Mouse (Mus musculus): ENCODE measurements around the gene Cldn20. TPM values are rescaled to one million over a fixed set of nuclear protein-coding genes. Genes with fewer than 3 reads are reported as not detected.

The Cldn20 gene
- total and polyA plus RNA-seq, 3 experiments: 0.37 TPM; not detected in 2

DNA sequence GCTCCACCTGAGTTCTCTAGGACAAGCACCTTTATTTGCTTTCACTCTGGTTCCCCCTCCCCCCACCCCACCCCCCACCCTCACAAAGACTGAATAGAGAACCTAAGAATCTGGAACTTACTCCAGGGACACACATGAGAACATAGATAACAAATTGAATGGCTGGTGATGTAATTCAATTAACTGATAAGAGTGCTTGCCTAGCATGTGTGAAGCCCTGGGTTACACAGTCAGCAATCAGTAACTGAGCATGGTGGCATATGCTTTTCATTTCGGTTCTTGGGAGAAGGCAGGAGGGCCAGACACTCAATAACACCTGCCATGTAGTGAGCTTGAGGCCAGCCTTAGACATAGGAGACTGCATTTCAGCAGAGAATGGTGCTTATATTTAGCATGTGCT is 23.9 kb downstream of the Cldn20 start:
- WGBS: 35% methylated on average over 1 of the region's 1 CpGs
- no peak for DNase-seq
- Histone ChIP-seq H3K27me3 (ENCODE audit: control insufficient read depth, insufficient read depth, low read length) (no peaks in the 10 kb centered on the region), H3K9ac (ENCODE audit: low read depth, low read length) (no peak overlapping the region), H3K4me3 (no peak overlapping the region), H3K4me1 (ENCODE audit: control insufficient read depth, insufficient read depth, low read length) (no peaks in the 10 kb centered on the region; the same call in 1 of the 2 replicates), H3K36me3 (ENCODE audit: control insufficient read depth, insufficient read depth, low read length) (peaks cover 3% of the 10 kb centered on the region; the same call in 1 of the 2 replicates), H3K27ac (no peak overlapping the region), H3K79me2 (replicated peaks; ENCODE audit: control insufficient read depth, insufficient read depth, low read length) (no peaks in the 10 kb centered on the region; the same call in 1 of the 2 replicates)
- TF ChIP-seq CTCF (IDR thresholded peaks at IDR 0.05) (no peak), EP300 (IDR thresholded peaks at IDR 0.05; ENCODE audit: insufficient read depth, low read depth, low read length) (no peak)
- intact Hi-C loops (cut with DNase I): no loop called here

DNA sequence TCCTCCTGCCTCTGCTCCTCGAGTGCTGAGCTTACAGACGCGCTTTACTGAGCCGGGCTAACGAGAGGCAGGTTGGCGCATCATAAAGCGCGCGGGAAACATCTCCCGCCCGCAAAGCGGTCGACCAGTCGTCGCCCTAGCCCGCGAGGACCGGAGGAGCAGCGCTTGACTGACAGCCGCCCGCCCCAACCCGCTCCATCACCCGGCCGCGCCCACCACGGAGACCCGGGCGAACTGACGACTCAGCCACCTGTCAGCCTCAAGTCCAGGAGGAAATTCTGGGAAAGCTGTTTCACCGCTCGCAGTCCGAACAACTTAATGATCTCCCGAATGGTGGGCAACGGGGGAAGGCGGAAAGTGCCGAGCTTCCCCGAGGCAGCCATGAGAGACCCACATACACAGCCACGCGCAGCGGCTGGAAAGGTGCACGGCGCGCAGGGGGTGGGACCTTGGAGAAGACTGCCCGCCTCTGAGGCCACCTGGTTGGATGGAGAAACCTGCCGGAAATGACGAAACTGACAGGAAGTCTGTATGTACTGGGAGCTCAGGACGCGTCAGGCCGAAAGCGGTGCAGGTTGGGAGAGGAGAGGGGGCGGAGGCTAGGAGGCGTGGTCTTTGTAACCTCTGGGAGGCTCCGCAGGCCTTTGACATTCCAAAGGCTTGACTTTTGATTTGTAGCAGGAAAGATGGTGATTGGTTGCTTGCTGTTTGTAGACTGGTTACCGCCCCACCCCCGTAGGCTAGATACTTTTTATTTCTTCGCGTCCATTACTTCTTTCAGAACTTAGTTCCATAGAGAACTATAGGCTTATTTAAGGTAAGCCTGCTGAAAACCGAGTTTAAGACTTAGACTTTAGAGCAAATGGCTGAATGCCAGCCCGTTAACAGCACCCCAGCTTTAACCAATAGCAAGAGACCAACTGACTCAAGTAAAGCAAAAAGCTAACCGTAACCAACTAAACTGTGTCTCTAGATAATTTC is 25.3 kb downstream of the Cldn20 start, which contains the start of gene Tfb1m:
Tfb1m (minus strand) TSS at position 451 of the 981 bp plus-strand sequence.
- Histone ChIP-seq H3K9ac (ENCODE audit: low read depth, low read length) (peak within 1 kb of the TSS; percentile 41), H3K36me3 (ENCODE audit: control insufficient read depth, insufficient read depth, low read length) (peaks cover 3% of the 10 kb centered on the region; the same call in 1 of the 2 replicates), H3K27ac (peak within 1 kb of the TSS; percentile 86), H3K4me1 (ENCODE audit: control insufficient read depth, insufficient read depth, low read length) (no peaks in the 10 kb centered on the region; the same call in 1 of the 2 replicates), H3K79me2 (replicated peaks; ENCODE audit: control insufficient read depth, insufficient read depth, low read length) (no peaks in the 10 kb centered on the region; the same call in 1 of the 2 replicates), H3K4me3 (peak within 1 kb of the TSS; percentile 79), H3K27me3 (ENCODE audit: control insufficient read depth, insufficient read depth, low read length) (no peaks in the 10 kb centered on the region)
- TF ChIP-seq POLR2A (IDR thresholded peaks at IDR 0.05; ENCODE audit: insufficient read depth, low read depth, low read length) (peak; percentile 77), CTCF (IDR thresholded peaks at IDR 0.05) (peak; percentile 38), EP300 (IDR thresholded peaks at IDR 0.05; ENCODE audit: insufficient read depth, low read depth, low read length) (peak; percentile 52; the same call in 1 of the 2 replicates)
- under 1% methylated on average over 60 of the region's 60 CpGs for WGBS
- DNase-seq: peak; percentile 96 to 98
- intact Hi-C loops (cut with DNase I): no loop called here

DNA sequence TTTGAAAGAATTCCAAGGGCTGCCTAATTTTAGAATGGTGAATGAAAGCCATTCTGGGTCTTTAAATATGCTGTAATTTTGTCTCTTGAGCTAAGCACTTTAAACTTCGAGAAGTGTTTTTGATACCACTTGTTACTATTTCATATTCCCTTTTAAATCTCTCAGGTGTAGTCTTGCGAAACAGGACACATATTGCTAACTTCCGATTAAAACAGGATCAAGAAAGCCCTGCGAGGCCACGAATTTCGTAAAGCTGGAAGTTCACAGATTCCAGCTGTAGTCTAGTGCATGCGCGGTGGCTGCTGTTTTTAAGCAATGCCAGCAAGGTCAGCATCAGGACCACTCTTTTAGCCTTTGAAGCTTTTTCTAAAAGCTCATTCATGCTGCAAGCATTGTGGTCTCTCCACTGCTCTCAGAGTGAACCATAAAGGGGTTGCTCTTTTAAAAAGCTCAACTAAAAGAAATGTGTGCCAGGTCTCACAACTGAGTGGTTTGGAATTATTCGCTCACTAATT is 26.1 kb downstream of the Cldn20 start:
- Histone ChIP-seq H3K27ac (peak overlapping the region; percentile 86), H3K36me3 (ENCODE audit: control insufficient read depth, insufficient read depth, low read length) (peaks cover 3% of the 10 kb centered on the region; the same call in 1 of the 2 replicates), H3K79me2 (replicated peaks; ENCODE audit: control insufficient read depth, insufficient read depth, low read length) (no peaks in the 10 kb centered on the region), H3K9ac (ENCODE audit: low read depth, low read length) (no peak overlapping the region), H3K4me1 (ENCODE audit: control insufficient read depth, insufficient read depth, low read length) (no peaks in the 10 kb centered on the region; the same call in 1 of the 2 replicates), H3K4me3 (peak overlapping the region; percentile 52), H3K27me3 (ENCODE audit: control insufficient read depth, insufficient read depth, low read length) (no peaks in the 10 kb centered on the region)
- WGBS: 71% methylated on average over 9 of the region's 9 CpGs
- no peak for DNase-seq
- intact Hi-C loops (cut with DNase I): no loop called here
- TF ChIP-seq CTCF (IDR thresholded peaks at IDR 0.05) (no peak), POLR2A (IDR thresholded peaks at IDR 0.05; ENCODE audit: insufficient read depth, low read depth, low read length) (no peak), EP300 (IDR thresholded peaks at IDR 0.05; ENCODE audit: insufficient read depth, low read depth, low read length) (no peak)

DNA sequence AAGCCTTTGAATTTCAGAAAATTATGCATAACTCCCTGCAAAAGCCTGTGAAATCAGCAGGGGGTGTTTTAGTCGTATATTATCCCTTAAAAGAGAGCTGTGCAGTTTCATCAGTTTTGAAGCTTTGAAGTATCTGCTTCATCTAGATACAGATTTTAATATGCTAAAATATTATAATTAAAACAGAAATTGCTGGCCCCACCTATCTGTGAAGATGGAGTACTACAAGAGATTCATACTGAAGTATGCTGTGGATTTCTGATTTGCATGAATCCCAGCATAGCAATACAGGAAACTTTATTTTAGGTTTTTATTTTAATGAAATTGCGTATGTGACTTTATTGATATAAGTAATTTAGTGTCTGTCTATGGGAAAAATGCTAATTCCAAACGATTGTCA is 28.2 kb downstream of the Cldn20 start:
- intact Hi-C loops (cut with DNase I): no loop called here
- H3K4me3 ChIP-seq: no peak overlapping the region
- H3K4me1 ChIP-seq (ENCODE audit: control insufficient read depth, insufficient read depth, low read length): no peaks in the 10 kb centered on the region; the same call in 1 of the 2 replicates
- no peak overlapping the region for H3K27ac ChIP-seq
- no peaks in the 10 kb centered on the region for H3K27me3 ChIP-seq (ENCODE audit: control insufficient read depth, insufficient read depth, low read length)
- H3K9ac ChIP-seq (ENCODE audit: low read depth, low read length): no peak overlapping the region
- H3K79me2 ChIP-seq (replicated peaks; ENCODE audit: control insufficient read depth, insufficient read depth, low read length): no peaks in the 10 kb centered on the region
- WGBS: 63% methylated on average over 3 of the region's 3 CpGs
- H3K36me3 ChIP-seq (ENCODE audit: control insufficient read depth, insufficient read depth, low read length): peaks cover 3% of the 10 kb centered on the region; the same call in 1 of the 2 replicates
- DNase-seq: no peak
- TF ChIP-seq CTCF (IDR thresholded peaks at IDR 0.05): peak; percentile 71
- TF ChIP-seq POLR2A (IDR thresholded peaks at IDR 0.05; ENCODE audit: insufficient read depth, low read depth, low read length): no peak
- TF ChIP-seq EP300 (IDR thresholded peaks at IDR 0.05; ENCODE audit: insufficient read depth, low read depth, low read length): no peak

DNA sequence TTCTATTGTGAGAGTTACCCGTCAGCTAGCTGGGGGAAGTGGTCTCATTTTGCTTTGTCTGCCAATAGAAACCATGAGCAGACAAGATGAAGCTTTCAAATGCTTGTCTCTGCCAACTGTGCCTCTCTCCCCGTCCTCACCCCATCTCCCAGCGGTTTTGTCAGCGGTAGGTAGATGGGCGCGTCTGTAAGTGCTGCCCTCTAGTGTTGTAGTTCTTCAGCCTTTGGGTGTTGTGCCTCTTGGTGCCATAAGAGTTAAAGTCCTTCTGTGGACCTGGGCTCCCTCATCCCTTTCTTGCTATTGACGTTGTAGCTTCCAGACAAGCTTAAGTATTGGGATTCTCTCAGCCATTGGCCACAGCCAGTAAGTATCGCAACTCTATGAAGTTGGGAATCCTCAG is 30.1 kb downstream of the Cldn20 start:
- Histone ChIP-seq H3K27ac (no peak overlapping the region), H3K36me3 (ENCODE audit: control insufficient read depth, insufficient read depth, low read length) (no peaks in the 10 kb centered on the region), H3K4me3 (no peak overlapping the region), H3K27me3 (ENCODE audit: control insufficient read depth, insufficient read depth, low read length) (no peaks in the 10 kb centered on the region), H3K9ac (ENCODE audit: low read depth, low read length) (no peak overlapping the region), H3K79me2 (replicated peaks; ENCODE audit: control insufficient read depth, insufficient read depth, low read length) (no peaks in the 10 kb centered on the region), H3K4me1 (ENCODE audit: control insufficient read depth, insufficient read depth, low read length) (no peaks in the 10 kb centered on the region)
- WGBS: 41% methylated on average over 8 of the region's 8 CpGs
- intact Hi-C loops (cut with DNase I): no loop called here
- TF ChIP-seq CTCF (IDR thresholded peaks at IDR 0.05) (peak; percentile 41), EP300 (IDR thresholded peaks at IDR 0.05; ENCODE audit: insufficient read depth, low read depth, low read length) (no peak), POLR2A (IDR thresholded peaks at IDR 0.05; ENCODE audit: insufficient read depth, low read depth, low read length) (no peak)
- DNase-seq: no peak
